Mouse (Mus musculus): Measurements from ENCODE around the gene Cish. TPM values are rescaled to one million over a fixed set of nuclear protein-coding genes. Genes with fewer than 3 reads are reported as not detected.

Cish gene
- polyA plus RNA-seq, 1 experiment from 2014 or later, result 11.6 TPM

DNA sequence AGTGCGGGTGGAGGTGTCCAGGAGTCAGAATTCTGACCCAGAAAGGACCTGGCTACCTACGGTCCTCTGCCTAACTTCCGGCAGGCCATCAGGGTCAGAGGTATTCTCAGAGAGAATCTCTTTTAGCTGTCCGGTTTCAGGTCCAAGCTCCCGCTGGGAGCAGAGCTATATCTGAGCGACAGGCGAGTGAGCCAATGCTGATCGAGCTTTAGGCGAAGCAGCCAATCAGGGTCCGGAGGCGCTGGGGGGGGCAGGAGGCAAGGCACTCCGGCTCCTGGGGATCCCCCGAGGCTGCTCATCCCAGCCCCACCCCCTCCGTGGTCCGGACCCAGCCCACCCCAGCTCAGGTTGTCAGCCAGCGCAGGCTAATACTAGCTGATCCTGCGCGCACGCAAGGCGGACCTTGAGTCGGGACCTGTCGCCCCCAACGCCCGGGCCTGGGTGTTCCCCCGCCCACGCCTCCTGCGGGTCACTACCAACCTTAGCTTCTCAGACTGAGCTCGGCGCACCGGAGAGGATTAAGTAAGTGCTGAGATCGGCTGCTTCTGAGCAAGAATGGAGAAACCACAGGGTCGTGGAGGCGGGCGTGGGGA lies 44.5 kb downstream of the Cish start, which contains the start of gene 6430571L13Rik:
Gene 6430571L13Rik (plus strand): TSS at position 336 of the 593 bp plus-strand sequence.
- under 1% methylated on average over 34 of the region's 34 CpGs for WGBS (ENCODE audit: insufficient replicate concordance)
- Histone ChIP-seq H3K27ac (replicated peaks) (no peak within 1 kb of the TSS), H3K9me3 (replicated peaks) (no peaks in the 10 kb centered on the region), H3K9ac (peak within 1 kb of the TSS; percentile 54), H3K36me3 (replicated peaks) (no peaks in the 10 kb centered on the region), H3K4me2 (peak within 1 kb of the TSS; percentile 83), H3K4me3 (replicated peaks) (peak within 1 kb of the TSS; percentile 59), H3K4me1 (replicated peaks) (peaks cover 35% of the 10 kb centered on the region), H3K27me3 (peaks cover 37% of the 10 kb centered on the region)
- peak; percentile 78 for ATAC-seq (ENCODE audit: insufficient read depth)

GRCm38 (mm10) chr9:107340911-107341645 lies 45.3 kb downstream of the Cish start:
- WGBS (ENCODE audit: insufficient replicate concordance), result 42% methylated on average over 12 of the region's 12 CpGs

GRCm38 (mm10) chr9:107342201-107342709 lies 46.4 kb downstream of the Cish start:
- no peaks in the 10 kb centered on the region for H3K36me3 ChIP-seq (replicated peaks)
- H3K4me2 ChIP-seq, result no peak overlapping the region
- H3K9me3 ChIP-seq (replicated peaks), result no peaks in the 10 kb centered on the region
- ATAC-seq (ENCODE audit: insufficient read depth), result no peak
- H3K4me1 ChIP-seq (replicated peaks), result peaks cover 30% of the 10 kb centered on the region
- H3K9ac ChIP-seq, result no peak overlapping the region
- WGBS (ENCODE audit: insufficient replicate concordance), result 71% methylated on average over 11 of the region's 11 CpGs
- H3K27ac ChIP-seq (replicated peaks), result no peak overlapping the region
- peaks cover 37% of the 10 kb centered on the region for H3K27me3 ChIP-seq
- H3K4me3 ChIP-seq (replicated peaks), result no peak overlapping the region

More at GRCm38 (mm10) chr9:107340911-107341645, 45.3 kb downstream of the Cish start:
- H3K27ac ChIP-seq (replicated peaks), result no peak overlapping the region
- peaks cover 37% of the 10 kb centered on the region for H3K27me3 ChIP-seq
- peak overlapping the region; percentile 83 for H3K4me2 ChIP-seq
- H3K4me3 ChIP-seq (replicated peaks), result peak overlapping the region; percentile 59
- H3K36me3 ChIP-seq (replicated peaks), result no peaks in the 10 kb centered on the region
- H3K9ac ChIP-seq, result peak overlapping the region; percentile 54
- ATAC-seq (ENCODE audit: insufficient read depth), result no peak
- peaks cover 30% of the 10 kb centered on the region for H3K4me1 ChIP-seq (replicated peaks)
- H3K9me3 ChIP-seq (replicated peaks), result no peaks in the 10 kb centered on the region

DNA sequence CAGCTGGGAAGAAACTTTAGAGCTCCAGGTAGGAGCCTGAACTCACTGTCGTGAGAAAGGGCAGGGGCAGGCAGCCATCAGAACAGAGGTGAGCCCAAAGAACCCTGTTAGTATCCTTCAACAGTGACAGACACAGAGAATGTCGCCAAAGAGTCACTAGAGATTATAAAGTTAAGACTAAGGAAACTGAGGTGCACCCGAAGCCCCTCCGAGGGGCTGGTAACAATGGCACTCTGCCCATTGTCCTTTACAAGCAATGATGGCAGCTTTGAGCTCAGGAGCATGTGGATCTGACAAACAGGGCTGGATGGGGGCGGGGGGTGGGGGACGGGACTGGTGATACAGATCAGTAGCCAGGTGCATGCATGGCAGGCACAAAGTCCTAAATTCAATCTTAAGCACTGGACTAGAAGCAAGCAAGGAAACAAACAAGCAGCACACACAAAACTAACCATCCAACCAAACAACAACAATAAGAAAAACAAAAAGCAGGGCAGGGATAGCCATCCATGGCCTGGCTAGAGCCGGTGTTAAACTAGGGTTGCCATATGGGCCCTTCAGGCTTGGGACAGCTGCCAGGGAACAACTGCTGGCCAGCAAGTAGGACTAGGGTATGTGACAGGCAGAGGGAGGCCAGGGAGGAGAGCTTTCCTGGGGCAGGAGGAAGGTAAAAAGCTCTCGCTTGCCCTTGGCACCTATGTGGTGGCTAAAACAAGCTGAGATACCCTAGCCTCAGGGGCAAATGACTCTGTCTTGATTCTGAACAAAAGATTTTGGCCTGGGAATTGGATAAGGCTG lies 47.5 kb downstream of the Cish start:
- Histone ChIP-seq H3K27ac (replicated peaks) (no peak overlapping the region), H3K4me2 (no peak overlapping the region), H3K4me1 (replicated peaks) (peaks cover 20% of the 10 kb centered on the region), H3K27me3 (peaks cover 37% of the 10 kb centered on the region), H3K4me3 (replicated peaks) (no peak overlapping the region), H3K9ac (no peak overlapping the region), H3K9me3 (replicated peaks) (no peaks in the 10 kb centered on the region), H3K36me3 (replicated peaks) (no peaks in the 10 kb centered on the region)
- 58% methylated on average over 8 of the region's 8 CpGs for WGBS (ENCODE audit: insufficient replicate concordance)
- no peak for ATAC-seq (ENCODE audit: insufficient read depth)

- WGBS (ENCODE audit: insufficient replicate concordance), result 56% methylated on average over 6 of the region's 6 CpGs
- Histone ChIP-seq H3K27ac (replicated peaks) (no peak overlapping the region), H3K4me3 (replicated peaks) (no peak overlapping the region), H3K4me2 (no peak overlapping the region), H3K4me1 (replicated peaks) (peaks cover 13% of the 10 kb centered on the region), H3K27me3 (peaks cover 37% of the 10 kb centered on the region), H3K9me3 (replicated peaks) (no peaks in the 10 kb centered on the region), H3K9ac (no peak overlapping the region), H3K36me3 (replicated peaks) (no peaks in the 10 kb centered on the region)
- ATAC-seq (ENCODE audit: insufficient read depth), result no peak
Measured at GRCm38 (mm10) chr9:107344027-107344426, 48.2 kb downstream of the Cish start.

DNA sequence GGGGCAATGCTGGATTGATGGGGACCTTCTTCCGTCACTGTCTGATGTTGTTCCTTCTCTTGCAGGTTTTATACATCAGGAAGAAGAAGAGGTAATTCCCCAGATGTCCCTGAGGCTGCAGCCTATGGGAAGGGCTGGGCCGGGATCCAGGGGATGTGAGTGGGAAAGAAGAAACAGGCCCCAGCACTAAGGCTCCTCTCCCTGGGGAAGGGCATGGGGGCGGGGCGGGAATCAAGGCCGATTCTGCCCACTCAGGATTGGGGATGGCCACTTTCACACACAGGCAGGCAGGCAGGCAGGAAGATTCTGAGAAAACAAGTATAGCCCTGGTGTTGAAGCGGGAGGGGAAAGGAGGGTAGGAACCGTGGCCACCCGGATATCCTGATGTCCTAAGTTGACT lies 50.3 kb downstream of the Cish start:
- 65% methylated on average over 8 of the region's 8 CpGs for WGBS (ENCODE audit: insufficient replicate concordance)
- Histone ChIP-seq H3K27ac (replicated peaks) (no peak overlapping the region), H3K36me3 (replicated peaks) (no peaks in the 10 kb centered on the region), H3K4me3 (replicated peaks) (no peak overlapping the region), H3K27me3 (peaks cover 26% of the 10 kb centered on the region), H3K9ac (no peak overlapping the region), H3K4me1 (replicated peaks) (no peaks in the 10 kb centered on the region), H3K4me2 (no peak overlapping the region), H3K9me3 (replicated peaks) (no peaks in the 10 kb centered on the region)
- no peak for ATAC-seq (ENCODE audit: insufficient read depth)

GRCm38 (mm10) chr9:107347586-107348183 lies 51.9 kb downstream of the Cish start:
- peaks cover 21% of the 10 kb centered on the region for H3K27me3 ChIP-seq

DNA sequence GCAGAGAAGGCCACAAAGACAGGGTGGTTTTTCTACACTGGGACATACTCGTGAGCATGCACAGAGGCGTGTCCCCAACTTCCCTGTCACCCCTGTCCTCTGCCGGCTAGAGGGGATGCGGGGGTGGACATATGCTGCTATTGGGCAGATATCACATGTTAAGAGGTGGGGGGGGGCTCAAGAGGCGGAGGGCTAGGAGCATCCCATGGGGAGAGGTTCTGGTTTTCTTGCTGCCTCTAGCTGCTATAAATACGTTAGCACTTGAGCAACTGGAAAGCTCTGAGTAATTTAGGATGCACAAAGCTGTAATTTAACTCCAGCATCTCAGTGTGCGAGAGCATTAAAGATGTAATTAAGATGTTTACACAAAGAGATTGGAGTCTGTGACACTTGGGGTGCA lies 53.5 kb downstream of the Cish start:
- Histone ChIP-seq H3K9me3 (replicated peaks) (no peaks in the 10 kb centered on the region), H3K36me3 (replicated peaks) (no peaks in the 10 kb centered on the region), H3K27ac (replicated peaks) (no peak overlapping the region), H3K4me2 (no peak overlapping the region), H3K27me3 (peaks cover 26% of the 10 kb centered on the region), H3K4me3 (replicated peaks) (no peak overlapping the region), H3K4me1 (replicated peaks) (no peaks in the 10 kb centered on the region), H3K9ac (no peak overlapping the region)
- ATAC-seq (ENCODE audit: insufficient read depth), result no peak
- 47% methylated on average over 7 of the region's 7 CpGs for WGBS (ENCODE audit: insufficient replicate concordance)

More at GRCm38 (mm10) chr9:107347586-107348183, 51.9 kb downstream of the Cish start:
- Histone ChIP-seq H3K9me3 (replicated peaks) (no peaks in the 10 kb centered on the region), H3K4me2 (no peak overlapping the region), H3K9ac (no peak overlapping the region), H3K27ac (replicated peaks) (no peak overlapping the region), H3K4me3 (replicated peaks) (no peak overlapping the region), H3K4me1 (replicated peaks) (no peaks in the 10 kb centered on the region), H3K36me3 (replicated peaks) (no peaks in the 10 kb centered on the region)
- WGBS (ENCODE audit: insufficient replicate concordance), result 44% methylated on average over 9 of the region's 9 CpGs
- ATAC-seq (ENCODE audit: insufficient read depth), result no peak

Data from liver, embryonic 15.5 days (tissue).